Mouse (Mus musculus) mouse embryonic stem cell (cell line): ENCODE measurements at regions not wholly inside any gene's neighbourhood (a gene's known extent, or its start where the extent isn't known, plus 50 kb on each side); places are given as distances from the start of the nearest gene placed in this dataset.

Source experiments
- in situ Hi-C, 2 experiments: fragments of 300-500 bp; cut with MboI; formaldehyde crosslinking; loops; 1 replicate in 1 of 2; 3 replicates in 1 of 2; pipeline ENCODE4 v1.14.3; 2019 to 2020; ENCODE audit warnings: low sequenced_read_pairs in 2 of 2, low pct_unique_long_range_greater_than_20kb in 1 of 2, mixed read lengths in 1 of 2; ENCODE audit not compliant: unreplicated experiment in 1 of 2

GRCm38 (mm10) chr17:63575316-63576007, 75.6 kb upstream of the Fbxl17 start:
- in situ Hi-C loops, result no loop called here

- in situ Hi-C loops, result no loop called here
Measured at GRCm38 (mm10) chr17:63582870-63583269, 83.1 kb upstream of the Fbxl17 start.

GRCm38 (mm10) chr17:63607021-63607751, 107.4 kb upstream of the Fbxl17 start:
- in situ Hi-C loops, result no loop called here

GRCm38 (mm10) chr17:63622726-63623125, 122.9 kb upstream of the Fbxl17 start:
- in situ Hi-C loops, result no loop called here

GRCm38 (mm10) chr17:63637598-63637997, 137.8 kb upstream of the Fbxl17 start:
- in situ Hi-C loops, result no loop called here

- in situ Hi-C loops, result no loop called here
Measured at GRCm38 (mm10) chr17:63644390-63644789, 144.6 kb upstream of the Fbxl17 start.

- in situ Hi-C loops, result no loop called here
Measured at GRCm38 (mm10) chr17:63657687-63658086, 157.9 kb upstream of the Fbxl17 start.

- in situ Hi-C loops, result no loop called here
Measured at GRCm38 (mm10) chr17:63660841-63661481, 161.1 kb upstream of the Fbxl17 start.

- in situ Hi-C loops, result no loop called here
Measured at GRCm38 (mm10) chr17:63661584-63661983, 161.8 kb upstream of the Fbxl17 start.

GRCm38 (mm10) chr17:63662251-63662650, 162.4 kb upstream of the Fbxl17 start:
- in situ Hi-C loops, result no loop called here

GRCm38 (mm10) chr17:63676791-63677190, 177.0 kb upstream of the Fbxl17 start:
- in situ Hi-C loops, result no loop called here

- in situ Hi-C loops, result no loop called here
Measured at GRCm38 (mm10) chr17:63677996-63678657, 178.3 kb upstream of the Fbxl17 start.

- in situ Hi-C loops, result no loop called here
Measured at GRCm38 (mm10) chr17:63680479-63680878, 180.7 kb upstream of the Fbxl17 start.

- in situ Hi-C loops, result no loop called here
Measured at GRCm38 (mm10) chr17:63683345-63683744, 179.5 kb upstream of the Fer start.

GRCm38 (mm10) chr17:63684026-63684425, 178.8 kb upstream of the Fer start:
- in situ Hi-C loops, result no loop called here

- in situ Hi-C loops, result no loop called here
Measured at GRCm38 (mm10) chr17:63685956-63686355, 176.9 kb upstream of the Fer start.

GRCm38 (mm10) chr17:63686361-63686760, 176.5 kb upstream of the Fer start:
- in situ Hi-C loops, result no loop called here

- in situ Hi-C loops, result no loop called here
Measured at GRCm38 (mm10) chr17:63689291-63689690, 173.6 kb upstream of the Fer start.
